Mouse (Mus musculus) fibroblast of lung, adult 2 months (primary cell): ENCODE measurements around the gene Slc5a4b.
"Not testable (repeated sequence)": the region's sequence is repeated elsewhere in the genome, so short reads cannot be mapped to it uniquely, and the experiment has no call there.

Experiments
- DNase-seq: peaks from one replicate; pipeline ENCODE4 v3.0.0-alpha.2; 2011; ENCODE audit warnings: low read depth

The Slc5a4b gene

GRCm38 (mm10) chr10:76110861-76111260 is at the start of gene Slc5a4b:
Slc5a4b (minus strand) TSS chr10:76110961.
- no peak for DNase-seq

- no peak for DNase-seq
Measured at GRCm38 (mm10) chr10:76158009-76158408, 47.2 kb upstream of the Slc5a4b start.

- DNase-seq, result no peak
Measured at GRCm38 (mm10) chr10:76157528-76157927, 46.8 kb upstream of the Slc5a4b start.

- DNase-seq, result no peak
Measured at GRCm38 (mm10) chr10:76155911-76156310, 45.1 kb upstream of the Slc5a4b start.

GRCm38 (mm10) chr10:76147278-76147677 is 36.5 kb upstream of the Slc5a4b start, which contains the start of gene Slc5a4a:
Slc5a4a (plus strand) TSS chr10:76147451.
- no peak for DNase-seq

GRCm38 (mm10) chr10:76146846-76147245 is 36.1 kb upstream of the Slc5a4b start:
- DNase-seq, result no peak

GRCm38 (mm10) chr10:76136318-76136717 is 25.6 kb upstream of the Slc5a4b start:
- DNase-seq, result no peak

GRCm38 (mm10) chr10:76132506-76132905 is 21.7 kb upstream of the Slc5a4b start:
- DNase-seq, result no peak

- DNase-seq, result no peak
Measured at GRCm38 (mm10) chr10:76121495-76121894, 10.7 kb upstream of the Slc5a4b start.

GRCm38 (mm10) chr10:76120124-76120711 is 9.5 kb upstream of the Slc5a4b start:
- DNase-seq, result no peak

GRCm38 (mm10) chr10:76118741-76119140 is 8.0 kb upstream of the Slc5a4b start:
- DNase-seq, result no peak

GRCm38 (mm10) chr10:76117966-76118365 is 7.2 kb upstream of the Slc5a4b start:
- no peak for DNase-seq

GRCm38 (mm10) chr10:76097368-76097767 is 13.4 kb downstream of the Slc5a4b start:
- DNase-seq, result no peak

- no peak for DNase-seq
Measured at GRCm38 (mm10) chr10:76096580-76096979, 14.2 kb downstream of the Slc5a4b start.

GRCm38 (mm10) chr10:76077008-76077407 is 33.8 kb downstream of the Slc5a4b start:
- not testable (repeated sequence) for DNase-seq

- DNase-seq, result not testable (repeated sequence)
Measured at GRCm38 (mm10) chr10:76072080-76072479, 38.7 kb downstream of the Slc5a4b start.

- no peak for DNase-seq
Measured at GRCm38 (mm10) chr10:76067674-76068613, 42.8 kb downstream of the Slc5a4b start.

- no peak for DNase-seq
Measured at GRCm38 (mm10) chr10:76062439-76062838, 48.3 kb downstream of the Slc5a4b start.

GRCm38 (mm10) chr10:76051860-76052259 is 58.9 kb downstream of the Slc5a4b start:
- DNase-seq, result no peak

GRCm38 (mm10) chr10:76048967-76049366 is 61.8 kb downstream of the Slc5a4b start:
- DNase-seq, result no peak

- DNase-seq, result no peak
Measured at GRCm38 (mm10) chr10:76047182-76047869, 63.4 kb downstream of the Slc5a4b start.

GRCm38 (mm10) chr10:76046754-76047153 is 64.0 kb downstream of the Slc5a4b start:
- no peak for DNase-seq

- DNase-seq, result no peak
Measured at GRCm38 (mm10) chr10:76045343-76045742, 65.4 kb downstream of the Slc5a4b start.
